Mouse (Mus musculus) T-cell, adult 66 days (primary cell): Measurements from ENCODE around the gene Cnot8. TPM values are rescaled to one million over a fixed set of nuclear protein-coding genes. Genes with fewer than 3 reads are reported as not detected.

Source experiments
- total RNA-seq, 2 experiments: library from RNA; stranded (reverse); gene quantifications; 3 replicates in 1 of 2; 4 replicates in 1 of 2; pipeline ENCODE4 v1.2.4; 2023

Gene Cnot8
- total RNA-seq: 10 to 100 TPM; 49.9 to 54.8 TPM

DNA sequence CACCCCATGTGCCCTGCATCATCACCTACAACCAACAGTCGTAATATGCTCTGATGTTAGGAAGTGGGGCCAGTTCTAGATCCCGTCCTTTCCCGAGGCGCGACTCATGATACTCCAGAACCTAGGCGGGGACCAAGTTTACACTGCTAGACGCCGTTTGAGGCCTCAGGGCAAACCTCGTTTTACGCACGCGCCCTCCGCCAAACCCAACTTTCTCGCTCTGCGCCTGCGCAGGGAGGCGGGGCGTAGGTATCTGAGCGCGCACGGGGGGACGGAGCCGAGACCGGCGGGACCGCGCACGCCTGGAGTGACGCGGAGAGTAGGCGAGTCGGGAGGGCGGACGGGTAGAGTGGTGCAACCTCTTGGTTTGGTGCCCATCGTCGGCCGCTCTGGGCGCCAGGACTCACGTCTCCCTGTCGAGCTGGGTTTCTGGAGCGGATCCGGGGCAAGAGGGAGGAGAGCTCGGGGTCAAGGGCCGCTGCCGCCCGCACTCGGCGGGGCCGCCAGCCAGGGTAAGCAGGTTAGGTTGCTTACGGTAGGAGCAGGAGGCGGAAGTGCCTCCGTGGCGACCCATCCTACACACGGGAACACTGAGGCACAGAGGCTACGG is at the start of gene Cnot8:
Cnot8 (plus strand) TSS at position 457 of the 610 bp plus-strand sequence.

DNA sequence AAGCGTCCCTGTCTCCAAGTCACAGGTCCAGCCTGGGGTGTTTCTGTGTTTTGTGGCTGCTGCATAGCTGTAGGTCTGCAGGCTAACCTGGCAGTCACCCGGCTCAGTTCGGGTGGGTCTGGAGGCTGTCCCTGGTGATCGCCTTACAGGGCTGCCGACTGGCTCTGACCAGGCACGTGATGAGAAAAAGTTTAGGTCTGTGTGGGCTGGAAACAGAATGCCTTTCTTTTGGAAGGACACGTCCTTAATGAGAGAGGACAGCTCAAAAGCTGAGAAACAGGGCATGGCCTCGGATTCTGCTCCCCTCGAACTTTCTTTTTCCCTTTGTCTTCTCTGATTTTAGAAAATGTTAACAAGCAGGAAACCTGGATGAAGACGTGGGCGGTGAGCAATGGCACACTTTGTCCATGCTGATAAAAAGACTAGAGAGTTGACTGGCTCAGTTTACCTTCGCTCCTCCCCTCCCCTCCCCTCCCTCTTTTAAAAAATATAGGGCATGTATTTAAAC is 10.9 kb upstream of the Cnot8 start, which contains the start of gene Gm12248:
Gm12248 (minus strand) TSS at position 114 of the 508 bp plus-strand sequence.

Other genes starting within 250 kb of the Cnot8 start
- gene Larp1, start 95.1 kb upstream of the Cnot8 start, total RNA-seq: 100 to 1,000 TPM; 120 to 125 TPM
- not detected for gene Gm12248, start 11.0 kb upstream of the Cnot8 start, total RNA-seq
- gene Gemin5, start 64.4 kb downstream of the Cnot8 start, total RNA-seq: 10 to 100 TPM; 19.7 to 23.0 TPM
- gene Mrpl22, start 67.5 kb downstream of the Cnot8 start, total RNA-seq: 10 to 100 TPM; 25.8 to 27.0 TPM
- gene Igtp, start 95.4 kb downstream of the Cnot8 start, total RNA-seq: 100 to 1,000 TPM in 1 of 2 experiments, 10 to 100 TPM in 1; 92.1 to 120 TPM
- gene Irgm2, start 95.5 kb downstream of the Cnot8 start, total RNA-seq: 10 to 100 TPM; 23.2 to 28.0 TPM
- not detected for gene 4930438A08Rik, start 170.6 kb downstream of the Cnot8 start, total RNA-seq
- gene Zfp692, start 202.9 kb downstream of the Cnot8 start, total RNA-seq: 10 to 100 TPM; 30.4 to 32.7 TPM
- 10 to 100 TPM; 37.8 to 39.5 TPM for gene Zfp672, start 226.2 kb downstream of the Cnot8 start, total RNA-seq
- 10 to 100 TPM; 29.4 to 38.2 TPM for gene Sh3bp5l, start 226.6 kb downstream of the Cnot8 start, total RNA-seq